Mouse (Mus musculus): ENCODE measurements around the gene Stk4.
"Not testable (repeated sequence)": the region's sequence is repeated elsewhere in the genome, so short reads cannot be mapped to it uniquely, and the experiment has no call there.

The Stk4 gene

GRCm38 (mm10) chr2:164070142-164070764, at the start of gene Stk4:
Gene Stk4, plus strand, starts transcription at chr2:164070322.
- no peak for DNase-seq

GRCm38 (mm10) chr2:164022104-164022503, 48.0 kb upstream of the Stk4 start:
- DNase-seq: no peak

DNA sequence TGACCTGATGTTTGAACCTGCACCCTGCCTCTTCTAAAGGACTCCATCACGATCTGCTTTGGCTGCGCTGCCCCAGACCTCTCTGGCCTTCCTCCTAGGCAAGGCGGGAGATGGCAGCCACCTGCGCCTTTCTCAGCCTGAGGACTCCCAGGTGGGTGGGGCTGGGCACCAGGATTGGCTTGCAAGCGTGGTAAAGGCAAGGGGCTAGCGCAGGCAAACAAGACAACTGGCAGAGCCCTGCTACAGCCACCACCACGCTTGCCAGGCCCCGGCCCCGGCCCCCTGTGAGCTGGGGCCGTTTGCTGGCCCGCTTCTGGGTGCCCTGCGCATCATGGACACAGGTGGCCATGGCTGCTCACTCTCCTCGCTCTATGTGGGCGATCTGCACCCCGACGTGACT, 45.0 kb upstream of the Stk4 start, which contains the start of gene Pabpc1l:
Gene Pabpc1l, plus strand, starts transcription at position 301 of the 400 bp plus-strand sequence.
- DNase-seq: no peak

- DNase-seq: no peak
These were observed 39.0 kb upstream of the Stk4 start for GRCm38 (mm10) chr2:164031147-164031546.

DNA sequence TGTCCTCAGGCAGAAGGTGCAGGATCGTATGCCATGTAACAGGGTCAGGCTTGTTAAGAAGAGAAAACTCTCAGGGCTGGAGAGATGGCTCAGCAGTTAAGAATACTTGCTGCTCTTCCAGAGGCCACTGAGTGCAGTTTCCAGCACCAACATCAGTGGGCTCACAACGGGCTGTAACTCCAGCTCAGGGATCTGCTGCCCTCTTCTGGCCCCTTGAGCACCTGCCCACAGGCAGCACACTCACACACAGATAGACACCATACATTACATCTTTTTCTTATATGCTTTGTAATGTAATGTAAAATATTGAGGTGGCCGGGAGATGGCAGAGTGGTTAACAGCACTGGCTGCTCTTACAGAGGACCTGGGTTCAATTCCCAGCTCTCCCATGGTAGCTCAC, 37.1 kb upstream of the Stk4 start:
- DNase-seq: no peak

- no peak for DNase-seq
These were observed 33.6 kb upstream of the Stk4 start for GRCm38 (mm10) chr2:164036520-164037019.

GRCm38 (mm10) chr2:164038407-164039028, 31.6 kb upstream of the Stk4 start:
- no peak for DNase-seq

DNA sequence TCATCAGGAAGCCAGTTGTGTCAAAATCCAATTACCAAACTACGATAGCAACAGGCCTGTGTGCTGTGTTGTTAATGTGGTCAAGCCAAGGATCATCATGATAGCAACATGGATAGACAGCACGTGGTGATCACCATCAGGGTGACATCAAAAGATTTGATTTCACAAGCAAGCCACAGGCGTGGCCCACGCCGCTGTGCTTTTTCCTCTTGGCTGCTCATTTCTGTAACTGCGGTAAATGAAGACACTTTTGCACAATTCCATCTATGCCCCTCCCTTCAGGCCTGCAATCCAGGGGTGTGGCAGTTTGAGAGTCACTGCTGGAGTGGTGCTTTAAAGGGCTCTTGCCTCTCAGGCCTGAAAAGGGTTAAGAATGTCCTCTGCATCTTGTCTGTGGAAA, 29.2 kb upstream of the Stk4 start:
- DNase-seq: peak in 1 of 2 experiments; percentile 42

GRCm38 (mm10) chr2:164041523-164041922, 28.6 kb upstream of the Stk4 start:
- no peak for DNase-seq

- DNase-seq: peak; percentile 44 to 55
These were observed 22.9 kb upstream of the Stk4 start for GRCm38 (mm10) chr2:164047197-164047690.

DNA sequence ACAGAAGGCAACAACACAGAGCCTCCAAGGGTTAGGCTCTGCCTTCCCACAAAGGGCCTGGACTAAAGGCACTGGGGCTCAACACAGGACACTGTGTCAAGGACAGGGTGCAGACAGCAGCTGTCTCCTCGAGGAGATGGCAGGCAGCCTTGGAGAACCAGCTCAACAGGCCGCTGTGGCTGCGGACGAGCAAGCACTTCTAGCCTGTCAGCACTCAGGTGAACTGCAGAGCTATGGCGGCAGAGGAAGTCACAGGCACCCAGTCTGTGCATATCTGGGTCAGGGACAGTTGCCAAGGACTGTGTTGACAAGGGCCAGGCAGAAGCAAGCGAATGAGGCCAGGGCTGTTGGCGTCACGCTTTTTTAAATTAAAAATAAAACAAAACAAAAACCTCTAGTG, 16.4 kb upstream of the Stk4 start:
- no peak for DNase-seq

- no peak for DNase-seq
These were observed 15.5 kb upstream of the Stk4 start for GRCm38 (mm10) chr2:164054671-164055070.

DNA sequence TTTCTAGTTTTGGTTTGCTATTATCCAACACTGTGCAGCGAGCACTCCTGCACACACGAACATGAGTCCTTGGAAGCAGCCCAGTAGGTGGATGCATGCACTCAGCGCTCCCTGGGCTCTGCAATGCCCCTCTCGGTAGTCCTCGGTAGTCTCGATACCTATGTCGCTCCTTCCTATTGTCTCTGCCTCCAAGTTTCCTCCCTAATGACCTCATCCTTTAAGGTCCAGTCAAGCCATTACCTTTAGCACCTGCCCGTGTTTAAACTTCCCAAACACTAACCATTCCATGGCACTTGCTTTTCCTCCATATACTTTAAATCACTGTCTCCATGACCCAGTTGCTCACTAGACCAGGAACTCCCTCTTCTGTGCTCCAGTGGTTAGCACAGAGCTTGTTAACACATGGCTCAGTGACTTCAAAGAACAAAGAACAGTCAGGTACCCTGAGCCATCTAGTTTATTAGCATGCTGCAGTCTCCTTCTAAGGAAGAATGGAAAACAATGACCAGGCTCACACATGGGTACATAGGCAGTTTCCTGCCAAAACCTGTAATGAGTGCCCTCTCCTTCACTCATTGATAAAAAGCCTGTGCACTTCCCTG, 10.4 kb upstream of the Stk4 start:
- DNase-seq: no peak

DNA sequence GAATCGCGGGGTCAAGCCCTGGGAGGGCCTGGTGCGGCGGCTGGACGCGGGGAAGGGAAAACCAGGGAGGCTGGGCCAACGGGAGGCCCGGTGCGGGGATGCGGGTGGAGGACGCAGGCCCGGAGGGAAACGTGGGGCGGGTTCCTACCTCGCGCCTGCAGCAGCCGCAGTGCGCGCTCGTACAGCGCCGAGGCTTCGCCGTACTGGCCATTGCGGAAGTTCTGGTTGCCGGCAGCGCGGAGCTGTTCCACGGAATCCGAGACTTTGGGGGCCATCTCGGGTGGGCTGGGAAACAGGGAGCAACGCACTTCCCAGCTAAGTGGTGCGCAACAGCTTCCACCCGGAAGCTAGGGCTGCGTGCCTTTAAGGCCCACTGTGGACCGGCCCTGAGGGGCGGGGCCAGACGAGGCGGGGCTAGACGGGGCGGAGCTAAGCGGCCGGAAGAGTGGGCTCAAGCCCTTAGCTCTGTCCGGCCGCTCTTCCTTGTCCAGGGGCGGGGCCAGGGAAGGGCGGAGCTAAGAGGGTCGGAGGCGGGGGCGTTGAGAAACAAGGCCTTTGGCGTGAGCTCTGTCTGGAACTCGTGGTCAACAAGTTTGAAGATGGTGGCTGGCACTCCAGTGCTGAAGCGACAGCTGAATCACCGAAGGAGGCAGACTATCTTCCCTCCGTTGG, 779 bp downstream of the Stk4 start, which contains the start of gene Tomm34:
Gene Tomm34, minus strand, starts transcription at position 405 of the 672 bp plus-strand sequence.
- DNase-seq: peak; percentile 98

- DNase-seq: not testable (repeated sequence)
These were observed 1.3 kb downstream of the Stk4 start for GRCm38 (mm10) chr2:164071437-164071820.

DNA sequence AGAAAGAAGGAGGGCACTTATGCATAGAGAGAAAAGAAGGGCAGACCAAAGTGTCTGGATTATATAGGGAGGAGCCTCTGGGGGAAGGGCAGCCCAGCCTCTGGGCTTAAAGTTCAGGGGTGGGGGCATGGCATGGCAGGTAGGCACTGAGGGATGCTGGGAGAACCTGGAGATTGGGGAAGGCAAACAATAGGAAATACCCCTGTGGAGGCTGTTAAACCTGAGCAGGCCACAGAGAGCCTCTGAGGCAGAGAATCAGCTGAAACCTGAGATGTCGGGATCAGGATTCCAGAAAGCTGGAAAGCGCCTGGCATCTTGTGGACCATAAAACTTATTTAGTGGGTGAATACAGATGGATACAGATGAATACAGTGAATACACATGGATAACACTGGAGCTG, 2.0 kb downstream of the Stk4 start:
- no peak for DNase-seq

DNA sequence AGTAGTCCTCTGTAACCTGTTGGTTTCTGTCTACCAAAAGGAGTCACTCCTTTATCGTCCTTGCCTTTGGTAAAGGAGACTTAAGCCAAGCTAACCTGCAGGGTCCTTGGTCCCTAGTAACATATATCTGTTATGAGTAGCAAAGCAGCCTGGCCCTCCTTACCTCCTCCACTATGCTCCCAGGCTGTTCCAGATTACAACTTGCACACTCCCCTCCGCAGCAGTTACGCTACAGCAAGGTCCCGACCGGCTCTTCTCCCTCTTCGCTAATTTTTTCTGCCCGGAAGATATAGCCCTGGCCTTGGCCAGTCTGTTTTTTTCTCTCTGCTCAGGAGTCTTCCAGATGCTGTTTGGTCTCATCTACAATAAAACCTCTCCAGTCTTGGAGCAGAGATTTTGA, 3.0 kb downstream of the Stk4 start:
- DNase-seq: no peak

GRCm38 (mm10) chr2:164073918-164074578, 3.9 kb downstream of the Stk4 start:
- peak; percentile 98 to 99 for DNase-seq

DNA sequence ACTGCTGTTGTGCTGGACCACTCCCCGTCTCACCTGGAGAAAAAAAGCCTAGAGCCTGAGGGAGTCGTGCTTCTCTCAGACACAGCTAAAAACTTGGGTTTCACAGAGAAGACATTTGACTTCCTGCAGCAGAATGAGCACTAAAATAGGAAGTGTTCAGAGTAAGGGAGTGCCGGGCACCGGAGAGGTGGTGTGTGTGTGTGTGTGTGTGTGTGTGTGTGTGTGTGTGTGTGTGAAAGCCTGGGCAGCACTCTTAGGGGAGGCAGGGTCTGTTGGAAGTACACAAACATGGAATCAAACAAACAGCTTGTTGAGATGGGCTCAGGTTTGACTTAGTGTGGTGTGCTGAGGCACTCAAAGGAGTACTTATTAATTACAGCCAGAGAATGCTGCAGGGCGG, 5.0 kb downstream of the Stk4 start:
- peak in 1 of 2 experiments; percentile 33 for DNase-seq

- no peak for DNase-seq
These were observed 6.8 kb downstream of the Stk4 start for GRCm38 (mm10) chr2:164076874-164077425.

DNA sequence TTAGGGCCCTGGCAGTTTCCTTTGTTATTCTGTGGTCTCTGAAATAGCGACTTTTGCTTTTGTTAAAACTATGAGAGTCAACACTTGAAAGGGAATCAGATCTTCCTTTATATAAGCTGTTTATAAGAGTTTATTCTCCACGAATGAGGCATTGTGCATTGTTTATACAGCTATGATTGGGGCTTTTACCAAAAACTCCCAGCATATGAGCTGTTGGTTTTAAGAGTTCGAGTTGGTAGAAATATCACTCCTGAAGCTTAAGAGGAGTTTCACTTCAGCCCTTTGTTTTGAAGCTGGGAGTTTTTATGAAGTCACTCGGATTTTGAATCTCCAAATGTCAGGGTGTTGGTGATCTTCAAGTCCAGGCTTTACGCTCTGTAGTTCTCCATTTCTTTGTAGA, 7.8 kb downstream of the Stk4 start:
- no peak for DNase-seq

GRCm38 (mm10) chr2:164079488-164079887, 9.4 kb downstream of the Stk4 start:
- peak in 1 of 2 experiments; percentile 37 for DNase-seq
